Comparison of ENCODE assay signal across 9 mouse cellular contexts in the genomic region with DNA sequence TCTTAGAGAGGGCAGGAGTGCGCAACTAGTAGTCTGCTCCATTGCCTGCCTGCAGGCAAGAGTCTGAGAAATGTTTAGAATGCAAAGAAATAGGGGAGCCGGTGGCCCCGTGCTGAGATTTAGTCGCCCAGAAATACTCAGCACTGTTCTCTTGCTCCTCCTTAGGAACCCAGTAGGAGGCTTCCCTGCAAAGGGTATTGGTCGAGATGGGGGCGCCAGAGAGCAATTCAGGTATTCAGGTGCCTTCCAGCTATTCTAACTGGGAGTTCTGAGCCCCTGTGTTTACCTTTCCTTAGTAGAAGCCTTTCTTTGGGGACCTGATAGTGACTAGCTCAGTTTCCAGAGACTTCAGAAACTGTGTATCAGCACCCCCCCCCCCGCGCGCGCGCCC. TPM values are rescaled to one million over a fixed set of nuclear protein-coding genes. Genes with fewer than 3 reads are reported as not detected.
DNase-seq lines count a peak whose midpoint lies in the region; ATAC-seq and TF ChIP-seq lines count a peak whose summit lies in the region.
"Had no signal": no experiment of that assay in that cellular context is flagged by ENCODE, and none has a peak within 500 bp of the region (broad histone marks: within the 10 kb centered on the region; RNA-seq: fewer than 3 reads in every experiment).

No protein-coding gene starts in this region.

- H3K4me1 ChIP-seq in cerebellum, adult 2 months (ENCODE audit: control insufficient read depth, insufficient read depth, low read length): no peaks in the 10 kb centered on the region
- H3K4me1 ChIP-seq in heart, embryonic 16.5 days (ENCODE audit: control insufficient read depth, insufficient read depth, low read length): peaks cover 5% of the 10 kb centered on the region
- peaks cover 24% of the 10 kb centered on the region for H3K4me1 ChIP-seq in limb, embryonic 12.5 days (replicated peaks)
- peaks cover 46% of the 10 kb centered on the region for H3K4me1 ChIP-seq in midbrain, embryonic 13.5 days (replicated peaks)

- peak; percentile 29; the same call in 1 of the 2 replicates for TF ChIP-seq CTCF in cerebellum, adult 2 months (IDR thresholded peaks at IDR 0.05; ENCODE audit: borderline replicate concordance, insufficient read depth, low read depth, low read length)

- TF ChIP-seq POLR2A in cerebellum, adult 2 months (IDR thresholded peaks at IDR 0.05; ENCODE audit: borderline replicate concordance, insufficient read depth, low read length): no peak

- 20% methylated on average over 11 of the region's 11 CpGs for WGBS in cerebellum, adult 2 months
- WGBS in heart, embryonic 16.5 days: 5% methylated on average over 11 of the region's 11 CpGs
- WGBS in limb, embryonic 12.5 days: 1% methylated on average over 11 of the region's 11 CpGs
- 6% methylated on average over 11 of the region's 11 CpGs for WGBS in midbrain, embryonic 13.5 days

- H3K9ac ChIP-seq in heart, embryonic 16.5 days (ENCODE audit: low read length): peak overlapping the region; percentile 43
- 0 out of 2 replicates have a peak overlapping the region, but pooled peaks have one; percentile 8 for H3K9ac ChIP-seq in limb, embryonic 12.5 days (replicated peaks)
- peak overlapping the region; percentile 62; the same call in 1 of the 2 replicates for H3K9ac ChIP-seq in midbrain, embryonic 13.5 days (replicated peaks)

- H3K4me3 ChIP-seq in cerebellum, adult 2 months (replicated peaks; ENCODE audit: insufficient read depth, low read depth, low read length): peak overlapping the region; percentile 86
- peak overlapping the region; percentile 53 for H3K4me3 ChIP-seq in heart, embryonic 16.5 days (ENCODE audit: low read length)
- H3K4me3 ChIP-seq in limb, embryonic 12.5 days (replicated peaks): peak overlapping the region; percentile 41
- H3K4me3 ChIP-seq in midbrain, embryonic 13.5 days (replicated peaks): peak overlapping the region; percentile 36

- H3K36me3 ChIP-seq in heart, embryonic 16.5 days (ENCODE audit: control insufficient read depth, insufficient read depth): no peaks in the 10 kb centered on the region
- no peaks in the 10 kb centered on the region for H3K36me3 ChIP-seq in limb, embryonic 12.5 days
- no peaks in the 10 kb centered on the region for H3K36me3 ChIP-seq in midbrain, embryonic 13.5 days

- no peaks in the 10 kb centered on the region for H3K9me3 ChIP-seq in heart, embryonic 16.5 days (replicated peaks; ENCODE audit: control insufficient read depth, low read length)
- no peaks in the 10 kb centered on the region for H3K9me3 ChIP-seq in limb, embryonic 12.5 days
- H3K9me3 ChIP-seq in midbrain, embryonic 13.5 days: no peaks in the 10 kb centered on the region

- peak; percentile 20; the same call in 1 of the 2 replicates for ATAC-seq in heart, embryonic 16.5 days (replicated peaks; ENCODE audit: extremely low read depth, insufficient read depth, low FRiP score)
- peak; percentile 12 for ATAC-seq in limb, embryonic 12.5 days (ENCODE audit: insufficient number of reproducible peaks, insufficient read depth, low FRiP score, low TSS enrichment, low read depth)
- no peak; the same call in 1 of the 2 replicates for ATAC-seq in midbrain, embryonic 13.5 days
- ATAC-seq in erythroblast, adult 5-6 weeks (replicated peaks; ENCODE audit: low FRiP score, poor library complexity, severe bottlenecking): no peak

- H3K27ac ChIP-seq in cerebellum, adult 2 months (ENCODE audit: insufficient read depth, low read length): no peak overlapping the region
- no peak overlapping the region for H3K27ac ChIP-seq in heart, embryonic 16.5 days (ENCODE audit: low read length)
- no peak overlapping the region for H3K27ac ChIP-seq in limb, embryonic 12.5 days
- H3K27ac ChIP-seq in midbrain, embryonic 13.5 days: no peak overlapping the region

- H3K4me2 ChIP-seq in heart, embryonic 16.5 days (ENCODE audit: low read depth, low read length): peak overlapping the region; percentile 78
- H3K4me2 ChIP-seq in limb, embryonic 12.5 days: peak overlapping the region; percentile 58
- H3K4me2 ChIP-seq in midbrain, embryonic 13.5 days (replicated peaks): peak overlapping the region; percentile 60

- H3K27me3 ChIP-seq in cerebellum, adult 2 months (ENCODE audit: control insufficient read depth, insufficient read depth, low read length): peaks cover 2% of the 10 kb centered on the region; the same call in 1 of the 2 replicates
- peaks cover 58% of the 10 kb centered on the region for H3K27me3 ChIP-seq in heart, embryonic 16.5 days (ENCODE audit: control insufficient read depth, insufficient read depth, low read length)
- peaks cover 93% of the 10 kb centered on the region for H3K27me3 ChIP-seq in limb, embryonic 12.5 days
- H3K27me3 ChIP-seq in midbrain, embryonic 13.5 days: peaks cover 78% of the 10 kb centered on the region

- DNase-seq in cerebellum, adult 2 months: peak; percentile 52 to 57
- DNase-seq in cerebellum, postnatal 4 days (ENCODE audit: low spot score in 2 of 2): no peak
- DNase-seq in cerebellum, postnatal 10 days: peak; percentile 81
- DNase-seq in layer of hippocampus, adult 8-10 months (ENCODE audit: low spot score in 2 of 2): no peak

RNA-seq across cellular contexts. Expression of a gene that starts 11.5 kb away (rescaled TPM):
- 14.9 and 17.5 TPM in 2 replicates for polyA plus RNA-seq in cerebellum, adult 2 months (2012; rRNA removed)
- 5.9 and 8.6 TPM in 2 replicates for polyA plus RNA-seq in heart, embryonic 16.5 days (2015; fragmentation: Nextera tagmentation; extraction: Ambion mirVana)
- 8.7 and 9.5 TPM in 2 replicates for polyA plus RNA-seq in limb, embryonic 12.5 days (2016; fragmentation: Nextera tagmentation; extraction: Ambion mirVana)
- polyA plus RNA-seq in midbrain, embryonic 13.5 days (2015; fragmentation: Nextera tagmentation; extraction: Ambion mirVana): 36.7 and 45.1 TPM in 2 replicates
- not detected in 2 replicates for total RNA-seq in erythroblast, adult 5-6 weeks (2015; ENCODE audit: low replicate concordance)
- total RNA-seq in erythroblast, adult 5-6 weeks (2017; ENCODE audit: low replicate concordance): not detected in 2 replicates
- total RNA-seq in layer of hippocampus, adult 8-10 months (2022): under 1 TPM in 1 of 4 experiments, not detected in 3; 0.27 TPM
- total RNA-seq: left cerebral cortex, adult 18-20 months had no signal

Comparison
In these comparisons a context has a peak if more than half of its experiments do, and no peak if none do; other contexts are left out.
1. DNase-seq: peak in cerebellum, adult 2 months (2 of 2) and cerebellum, postnatal 10 days (2 of 2); none in cerebellum, postnatal 4 days (0 of 2) and layer of hippocampus, adult 8-10 months (0 of 2).
2. H3K4me3 ChIP-seq: peak in every context shown above with its lines; median percentile 86 in cerebellum, adult 2 months; 53 in heart, embryonic 16.5 days; 41 in limb, embryonic 12.5 days; 36 in midbrain, embryonic 13.5 days.
3. ATAC-seq: peak in heart, embryonic 16.5 days (single experiment) and limb, embryonic 12.5 days (single experiment); none in midbrain, embryonic 13.5 days (single experiment) and erythroblast, adult 5-6 weeks (single experiment).
4. H3K9ac ChIP-seq: peak in every context shown above with its lines; median percentile 62 in midbrain, embryonic 13.5 days; 43 in heart, embryonic 16.5 days; 8 in limb, embryonic 12.5 days.
5. Peak in every context shown above with its lines, with median percentiles within 50 percentile points of each other: H3K4me2 ChIP-seq.